Mouse (Mus musculus): ENCODE data around the gene Iqgap1.

GRCm38 (mm10) chr7:80719038-80719437, 106.7 kb downstream of the Iqgap1 start:
- TF ChIP-seq CTCF (IDR thresholded peaks at IDR 0.05; ENCODE audit: borderline replicate concordance, extremely low read depth, insufficient read depth, insufficient read length) (no peak), POLR2A (IDR thresholded peaks at IDR 0.05; ENCODE audit: borderline replicate concordance, extremely low read depth, insufficient read depth, insufficient read length, poor library complexity, severe bottlenecking) (no peak)

Data from brain, embryonic 14.5 days (tissue).